In genomic region chr10:96332731-96333201, GRCm38 (mm10) we compare ENCODE assay signal across 8 mouse cellular contexts.
DNase-seq lines count a peak whose midpoint lies in the region; ATAC-seq and TF ChIP-seq lines count a peak whose summit lies in the region.
"Had no signal": no experiment of that assay in that cellular context is flagged by ENCODE, and none has a peak within 500 bp of the region (broad histone marks: within the 10 kb centered on the region; RNA-seq: fewer than 3 reads in every experiment).

No protein-coding gene starts in this region.

- no peak for TF ChIP-seq POLR2A in lung, adult 2 months (IDR thresholded peaks at IDR 0.05; ENCODE audit: borderline replicate concordance, extremely low read depth, low read depth, low read length)

- TF ChIP-seq CTCF in lung, adult 2 months (IDR thresholded peaks at IDR 0.05; ENCODE audit: insufficient read depth, low read length): no peak

- 35% methylated on average over 10 of the region's 10 CpGs for WGBS in lung, adult 2 months

- no peaks in the 10 kb centered on the region; the same call in none of the 2 replicates for H3K4me1 ChIP-seq in lung, adult 2 months (ENCODE audit: control insufficient read depth, insufficient read depth, low read length)

- intact Hi-C loops in gastrocnemius, postnatal 36 days (cut with DNase I): no loop called here

- peak; percentile 56 to 64 for DNase-seq in lung, adult 18-20 months
- no peak for DNase-seq in lung, adult 2 months
- peak; percentile 21 to 45 for DNase-seq in adrenal gland, postnatal 4 days (ENCODE audit: low spot score in 2 of 2)
- DNase-seq in gastrocnemius, postnatal 36 days: peak; percentile 47 to 63
- peak; percentile 70 to 79 for DNase-seq in kidney, postnatal 36 days
- no peak for DNase-seq in embryo, embryonic 9.5 days (ENCODE audit: extremely low spot score)

- ATAC-seq in megakaryocyte, adult 5-6 weeks (ENCODE audit: poor library complexity, severe bottlenecking): peak; percentile 76

- H3K4me3 ChIP-seq in lung, adult 2 months (replicated peaks; ENCODE audit: extremely low read depth, low read depth, low read length): no peak overlapping the region
- H3K4me3 ChIP-seq: limb, embryonic 13.5 days had no signal

Comparison
In these comparisons a context has a peak if more than half of its experiments do, and no peak if none do; other contexts are left out.
1. DNase-seq: peak in lung, adult 18-20 months (2 of 2), adrenal gland, postnatal 4 days (2 of 2), gastrocnemius, postnatal 36 days (2 of 2) and kidney, postnatal 36 days (2 of 2); none in lung, adult 2 months (single experiment) and embryo, embryonic 9.5 days (single experiment).